In the genomic region with DNA sequence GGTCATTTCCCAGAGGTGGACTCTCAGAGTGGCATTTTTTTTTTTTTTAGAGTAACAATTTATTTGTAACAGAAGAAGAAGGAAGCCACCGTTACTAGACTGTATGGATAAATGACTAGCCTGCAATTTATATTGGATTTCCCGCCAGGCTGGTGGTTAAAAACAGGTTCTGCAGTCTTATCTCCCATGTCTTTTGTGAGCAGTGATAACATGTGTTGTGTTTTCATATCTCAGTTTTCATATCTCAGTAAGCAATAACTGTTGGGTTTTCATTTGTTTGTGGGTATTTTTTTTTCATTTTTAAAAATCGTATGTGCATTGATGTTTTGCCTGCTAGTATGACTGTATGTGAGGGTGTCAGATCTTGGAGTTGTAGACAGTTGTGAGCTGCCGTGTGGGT, we compare ENCODE assay signal across 34 mouse cellular contexts.
"Had no signal": no experiment of that assay in that cellular context is flagged by ENCODE, and none has a peak within 500 bp of the region (broad histone marks: within the 10 kb centered on the region; RNA-seq: fewer than 3 reads in every experiment).

No protein-coding gene starts in this region.

- H3K9me3 ChIP-seq: heart, embryonic 10.5 days; heart, embryonic 12.5 days; heart, embryonic 13.5 days; heart, embryonic 15.5 days; hindbrain, embryonic 10.5 days; hindbrain, embryonic 12.5 days; hindbrain, embryonic 13.5 days; hindbrain, embryonic 15.5 days; intestine, embryonic 15.5 days; kidney, embryonic 15.5 days had no signal

- H3K4me1 ChIP-seq: heart, embryonic 10.5 days; heart, embryonic 13.5 days; heart, embryonic 15.5 days; hindbrain, embryonic 15.5 days; intestine, embryonic 15.5 days; kidney, embryonic 15.5 days had no signal

- DNase-seq: heart, postnatal 10 days; heart, postnatal 36 days; heart, postnatal 4 days; kidney, adult 11 months; kidney, adult 18-20 months; kidney, adult 2 months; kidney, adult 8-10 months; kidney, adult 9 months; kidney, postnatal 10 days; kidney, postnatal 14 days; kidney, postnatal 25 days; kidney, postnatal 36 days; kidney, postnatal 4 days; layer of hippocampus, adult 9-11 months; layer of hippocampus, postnatal 36 days had no signal

- H3K9ac ChIP-seq: heart, embryonic 12.5 days; heart, embryonic 13.5 days; heart, embryonic 15.5 days; hindbrain, embryonic 12.5 days; hindbrain, embryonic 13.5 days; hindbrain, embryonic 14.5 days; hindbrain, embryonic 15.5 days; intestine, embryonic 15.5 days; kidney, embryonic 15.5 days had no signal

- H3K27me3 ChIP-seq: heart, embryonic 13.5 days; heart, embryonic 15.5 days; hindbrain, embryonic 12.5 days; hindbrain, embryonic 13.5 days; hindbrain, embryonic 15.5 days; intestine, embryonic 15.5 days; kidney, embryonic 15.5 days had no signal

- ATAC-seq: hindbrain, embryonic 16.5 days; hindbrain, postnatal 0 days; inflammation-experienced regulatory T-cells, adult 6 months; intestine, embryonic 15.5 days; intestine, embryonic 16.5 days; intestine, postnatal 0 days had no signal

- H3K4me3 ChIP-seq: heart, embryonic 10.5 days; heart, embryonic 12.5 days; heart, embryonic 13.5 days; heart, embryonic 15.5 days; hindbrain, embryonic 10.5 days; hindbrain, embryonic 12.5 days; hindbrain, embryonic 13.5 days; hindbrain, embryonic 15.5 days; intestine, embryonic 15.5 days; kidney, embryonic 15.5 days; layer of hippocampus, adult 2 months; left cerebral cortex, adult 2 months had no signal

- H3K27ac ChIP-seq: heart, embryonic 10.5 days; heart, embryonic 13.5 days; heart, embryonic 15.5 days; hindbrain, embryonic 10.5 days; hindbrain, embryonic 12.5 days; hindbrain, embryonic 13.5 days; hindbrain, embryonic 14.5 days; hindbrain, embryonic 15.5 days; hindbrain, postnatal 0 days; intestine, embryonic 15.5 days; kidney, embryonic 15.5 days; kidney, postnatal 0 days; layer of hippocampus, adult 2 months; left cerebral cortex, adult 2 months had no signal

- H3K36me3 ChIP-seq: heart, embryonic 10.5 days; heart, embryonic 12.5 days; heart, embryonic 13.5 days; heart, embryonic 15.5 days; hindbrain, embryonic 10.5 days; hindbrain, embryonic 12.5 days; hindbrain, embryonic 13.5 days; hindbrain, embryonic 15.5 days; intestine, embryonic 15.5 days; kidney, embryonic 15.5 days had no signal
